Mouse (Mus musculus): ENCODE data around the gene Slc50a1.

The Slc50a1 gene

DNA sequence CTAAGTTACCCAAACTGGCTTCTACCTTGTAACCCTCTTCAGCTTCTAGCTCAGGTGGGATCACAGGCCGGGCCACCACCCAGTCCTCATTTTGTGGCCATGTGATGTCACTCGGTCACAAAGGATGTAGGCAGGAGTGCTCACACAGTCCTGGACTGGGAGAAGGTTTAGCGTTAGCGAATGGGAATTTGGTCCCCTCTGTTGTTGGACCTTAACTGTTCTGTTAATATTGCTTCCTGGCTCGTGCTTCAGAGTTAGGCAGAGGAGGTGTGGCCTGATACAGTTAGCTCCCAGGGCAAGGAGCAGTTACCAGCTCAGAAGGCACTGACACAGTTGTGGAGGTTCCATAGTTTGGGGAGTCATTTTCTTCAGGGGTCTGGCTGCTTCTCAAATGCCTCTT, 23.8 kb upstream of the Slc50a1 start:
- no peak for DNase-seq (ENCODE audit: low spot score in 2 of 2)

DNA sequence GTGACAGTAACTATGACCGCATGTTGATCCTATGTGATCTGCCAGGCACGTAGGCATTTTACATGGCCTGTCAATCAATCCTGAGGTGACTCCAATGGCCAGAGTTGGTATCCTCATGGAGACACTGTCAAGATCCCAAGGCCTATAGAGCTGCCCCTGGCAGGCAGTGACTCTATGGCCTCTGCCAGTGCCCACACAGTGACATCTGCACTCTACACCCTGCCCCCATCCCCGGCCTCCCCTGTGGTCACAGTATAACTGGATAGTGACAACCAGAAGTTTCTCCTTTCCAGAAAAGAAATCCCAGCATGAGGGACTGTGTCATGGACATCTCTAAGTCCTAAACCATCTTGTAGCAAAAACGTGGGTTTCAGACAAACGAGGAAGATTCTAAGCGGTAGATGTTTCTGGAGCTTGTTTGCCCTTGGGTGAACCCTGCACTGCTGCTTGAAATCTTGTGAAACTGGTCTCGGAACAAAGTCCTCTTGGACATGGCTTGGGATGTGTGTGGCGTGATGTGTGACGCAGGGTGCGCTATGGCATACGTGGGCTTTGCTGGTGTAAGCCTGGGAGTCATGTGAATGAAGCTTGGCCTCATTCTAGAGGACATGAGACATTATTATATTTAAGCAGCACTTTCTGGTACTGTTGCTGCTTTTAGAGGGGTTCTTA, 23.0 kb upstream of the Slc50a1 start:
- no peak for DNase-seq (ENCODE audit: low spot score in 2 of 2)

DNA sequence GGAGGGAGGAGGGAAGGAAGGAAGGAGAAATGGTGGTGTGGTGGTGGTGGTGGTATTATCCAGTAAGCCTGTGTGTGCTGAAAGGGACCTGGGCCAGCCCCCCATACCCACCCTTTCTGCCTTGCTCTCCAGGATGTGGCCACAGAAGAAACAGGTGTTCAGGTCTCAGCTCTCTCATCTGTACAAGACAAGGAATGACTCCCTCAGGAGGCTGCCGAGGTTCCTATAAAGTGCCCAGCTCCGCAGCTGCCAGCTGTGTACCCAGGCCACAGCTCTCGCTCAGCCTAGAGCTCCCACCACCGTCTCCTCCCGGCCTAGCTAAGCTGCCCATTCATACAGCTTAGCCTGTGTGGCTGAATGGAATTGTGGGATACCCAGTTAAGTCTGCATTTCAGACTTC, 21.9 kb upstream of the Slc50a1 start:
- DNase-seq (ENCODE audit: low spot score in 2 of 2), result no peak

DNA sequence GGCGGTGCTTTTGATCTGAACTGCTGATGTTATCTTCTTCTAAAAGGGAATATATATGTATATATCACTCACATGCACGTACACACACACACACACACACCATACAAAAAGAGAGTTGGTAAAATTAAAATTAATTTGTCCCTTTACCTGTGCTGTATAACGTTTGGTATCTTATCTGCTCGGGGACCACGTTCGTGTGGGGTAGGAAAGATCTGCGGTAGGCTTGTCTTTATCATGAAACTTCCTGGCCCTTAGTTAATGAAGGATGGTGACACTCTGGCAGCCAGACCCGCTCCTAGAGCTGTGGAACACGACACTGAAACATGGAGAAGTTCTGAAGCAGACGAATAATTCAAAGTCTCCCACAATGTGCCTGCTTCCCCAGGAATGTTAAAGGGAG, 21.5 kb upstream of the Slc50a1 start:
- DNase-seq (ENCODE audit: low spot score in 2 of 2), result no peak

DNA sequence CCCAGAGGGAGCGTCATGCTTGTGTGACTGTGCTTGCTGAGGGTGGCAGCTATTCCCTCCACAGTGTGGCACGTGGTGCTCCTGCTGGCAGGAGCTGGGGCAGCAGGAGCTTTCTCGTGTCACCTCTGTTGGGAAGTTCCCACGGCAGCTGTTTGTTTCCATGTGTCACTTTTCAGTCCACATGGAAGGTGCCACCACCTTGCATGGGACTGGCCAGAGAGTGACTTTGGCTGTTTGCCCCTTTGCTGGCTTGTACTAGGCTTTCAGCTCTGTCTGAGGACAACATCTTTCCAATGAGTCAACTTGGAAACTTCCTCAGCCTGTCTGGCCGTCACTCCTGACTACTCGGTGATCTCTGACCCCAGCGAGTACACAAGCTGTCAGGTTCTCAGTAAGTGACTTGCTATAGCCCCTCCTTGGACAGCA, 18.1 kb upstream of the Slc50a1 start:
- no peak for DNase-seq (ENCODE audit: low spot score in 2 of 2)

DNA sequence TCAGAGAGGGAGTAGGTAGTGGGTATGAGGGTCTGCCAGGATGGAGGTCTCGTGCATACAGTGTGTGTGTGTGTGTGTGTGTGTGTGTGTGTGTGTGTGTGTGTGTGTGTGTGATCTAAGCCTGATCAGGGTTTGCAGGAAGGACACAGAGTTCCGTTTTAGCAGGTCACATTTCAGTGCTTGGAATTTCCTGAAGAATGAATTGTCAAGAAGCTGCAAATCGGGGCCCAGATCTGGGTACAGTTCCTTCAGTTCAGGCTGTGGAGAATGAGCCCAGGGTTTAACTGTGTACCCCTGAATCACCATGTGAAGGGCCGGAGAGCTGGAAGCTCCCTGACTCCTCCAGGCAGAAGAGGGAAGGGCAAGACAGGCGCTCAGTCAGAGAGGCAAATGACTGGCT, 16.9 kb upstream of the Slc50a1 start:
- no peak for DNase-seq (ENCODE audit: low spot score in 2 of 2)

DNA sequence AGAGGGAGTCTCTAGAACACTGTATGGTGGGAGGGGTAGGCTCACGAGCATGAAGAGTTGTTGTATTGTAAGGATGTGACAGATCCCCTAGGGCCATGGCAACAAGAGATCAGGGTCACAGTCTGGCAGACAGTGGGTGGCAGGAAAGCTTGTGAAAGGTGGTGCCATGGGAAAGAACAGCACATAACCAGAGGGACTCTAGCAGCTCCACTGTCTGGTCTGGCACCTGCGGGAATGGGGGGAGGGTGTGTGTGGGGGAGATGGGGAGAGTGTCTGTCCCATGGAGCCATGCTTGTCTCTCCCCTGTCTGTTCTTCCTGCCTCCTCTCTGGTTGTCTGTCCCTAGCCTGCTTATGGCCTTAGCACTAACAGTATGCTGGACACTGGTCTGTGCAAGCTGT, 15.2 kb upstream of the Slc50a1 start:
- no peak for DNase-seq (ENCODE audit: low spot score in 2 of 2)

DNA sequence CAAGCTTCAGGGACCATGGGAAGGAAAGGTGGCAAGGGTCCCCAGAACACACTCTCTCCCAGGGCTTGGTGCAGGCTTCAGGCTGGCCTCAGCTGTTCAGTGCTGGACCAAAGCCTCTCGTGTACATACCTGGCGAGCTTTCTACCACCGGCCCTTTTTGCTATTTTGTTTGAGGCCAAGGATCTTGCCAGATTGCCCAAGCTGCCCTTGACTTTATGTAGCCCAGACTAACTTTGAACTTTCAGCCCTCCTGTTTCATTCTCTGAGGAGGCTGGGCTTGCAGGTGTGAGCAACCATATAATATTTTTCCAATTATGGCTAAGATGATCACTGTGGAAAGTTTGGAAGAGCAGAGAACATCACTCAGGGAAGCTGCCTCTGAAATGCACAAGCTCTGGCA, 13.9 kb upstream of the Slc50a1 start:
- DNase-seq (ENCODE audit: low spot score in 2 of 2), result no peak

DNA sequence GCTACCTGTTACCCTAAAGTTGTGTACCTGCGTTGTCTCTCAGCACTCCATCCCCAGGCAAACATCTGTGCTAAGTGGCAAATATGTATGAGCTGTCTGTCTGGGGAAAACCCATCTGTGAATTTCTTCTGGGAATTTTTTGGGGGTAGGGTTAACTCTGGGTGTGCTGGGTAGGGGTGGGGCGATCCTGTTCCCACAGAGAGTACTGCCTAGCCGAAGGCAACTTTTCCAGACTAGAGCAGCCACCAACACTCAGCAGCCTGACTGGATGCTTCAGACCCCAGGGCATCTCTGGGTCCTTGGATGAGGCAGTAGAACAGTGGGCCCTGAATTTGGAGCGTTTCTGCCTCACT, 11.9 kb upstream of the Slc50a1 start:
- DNase-seq (ENCODE audit: low spot score in 2 of 2), result no peak

DNA sequence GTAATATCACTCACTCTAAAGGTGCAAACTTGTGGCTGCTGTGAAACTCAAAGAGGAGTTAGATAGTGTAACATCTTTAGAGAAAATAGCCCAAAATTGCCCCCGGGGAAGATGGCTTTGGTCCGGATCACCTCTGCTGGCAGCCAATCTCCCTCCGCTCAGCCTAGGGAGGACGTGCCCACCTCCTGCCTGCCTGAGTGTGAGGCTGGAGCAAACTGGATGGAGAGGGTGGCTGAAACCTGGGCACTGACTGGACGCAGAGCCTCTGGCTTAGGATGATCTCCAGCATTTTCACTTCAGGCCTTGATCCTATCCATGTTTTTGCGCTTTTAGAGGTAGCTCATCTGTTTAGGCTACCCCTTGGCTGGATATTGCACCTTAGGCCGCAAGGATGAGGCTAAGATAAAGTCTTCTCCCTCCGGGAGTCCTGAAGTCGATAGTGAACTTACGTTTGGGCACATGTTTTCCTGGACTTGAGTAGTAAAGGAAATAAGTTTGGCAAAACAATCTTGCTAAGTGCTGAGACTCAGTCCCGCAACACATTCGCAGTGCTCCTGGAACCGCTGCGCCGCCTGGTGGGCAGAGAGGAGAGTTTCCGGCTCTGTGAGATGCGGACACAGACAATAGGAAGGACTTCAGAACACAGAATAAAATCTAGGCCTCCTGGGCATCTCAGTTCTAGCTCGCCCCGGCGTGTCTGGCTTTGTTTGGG, 11.4 kb upstream of the Slc50a1 start:
- peak; percentile 84 to 90 for DNase-seq (ENCODE audit: low spot score in 2 of 2)

DNA sequence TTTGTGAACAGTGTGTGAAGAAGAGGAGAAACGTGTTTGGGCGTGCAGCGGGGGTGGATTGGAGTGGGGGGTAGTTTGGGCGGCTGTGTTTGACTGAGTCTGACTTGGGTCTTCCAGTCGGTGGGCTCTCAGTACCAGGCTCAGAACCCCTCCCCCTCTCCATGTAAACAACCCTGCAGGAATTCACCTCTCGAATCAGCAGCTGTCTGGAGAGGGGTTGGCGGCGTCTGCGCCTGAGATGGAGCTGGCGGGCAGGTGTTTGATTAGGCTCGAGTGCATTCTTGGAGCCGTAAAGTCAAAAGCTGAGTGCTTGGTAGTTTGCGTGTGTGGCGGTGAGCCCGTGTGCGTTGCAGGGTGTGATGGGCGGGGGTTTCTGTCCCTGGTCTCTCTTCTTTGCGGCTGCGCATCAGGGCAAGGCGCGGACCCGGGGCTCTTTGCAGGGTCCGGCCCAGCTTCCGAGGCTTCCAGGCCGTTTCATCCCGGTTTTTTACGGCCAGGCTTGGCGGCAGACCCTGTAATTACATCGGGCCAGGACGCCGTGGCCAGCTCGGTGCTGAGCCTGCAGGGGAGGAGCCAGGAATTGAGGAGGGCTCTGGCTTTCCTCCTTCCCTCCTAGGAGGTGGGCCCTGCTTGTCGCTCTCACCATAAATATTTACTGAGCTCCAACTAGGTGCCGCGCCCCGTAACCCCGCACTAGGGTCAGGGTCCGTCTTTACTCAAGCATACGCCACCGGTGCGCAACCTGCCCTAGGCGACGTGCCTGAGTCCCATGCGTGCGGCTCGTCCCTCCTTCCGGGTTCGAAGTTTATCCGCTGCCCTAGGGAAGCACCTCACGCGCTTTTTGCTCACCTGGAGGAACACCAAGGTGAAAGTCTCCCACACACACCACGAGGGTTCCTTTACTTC, 10.5 kb upstream of the Slc50a1 start, which contains the start of gene Efna1:
Efna1 (minus strand) TSS at position 537 of the 906 bp plus-strand sequence.
- DNase-seq (ENCODE audit: low spot score in 2 of 2), result peak; percentile 52 to 58

DNA sequence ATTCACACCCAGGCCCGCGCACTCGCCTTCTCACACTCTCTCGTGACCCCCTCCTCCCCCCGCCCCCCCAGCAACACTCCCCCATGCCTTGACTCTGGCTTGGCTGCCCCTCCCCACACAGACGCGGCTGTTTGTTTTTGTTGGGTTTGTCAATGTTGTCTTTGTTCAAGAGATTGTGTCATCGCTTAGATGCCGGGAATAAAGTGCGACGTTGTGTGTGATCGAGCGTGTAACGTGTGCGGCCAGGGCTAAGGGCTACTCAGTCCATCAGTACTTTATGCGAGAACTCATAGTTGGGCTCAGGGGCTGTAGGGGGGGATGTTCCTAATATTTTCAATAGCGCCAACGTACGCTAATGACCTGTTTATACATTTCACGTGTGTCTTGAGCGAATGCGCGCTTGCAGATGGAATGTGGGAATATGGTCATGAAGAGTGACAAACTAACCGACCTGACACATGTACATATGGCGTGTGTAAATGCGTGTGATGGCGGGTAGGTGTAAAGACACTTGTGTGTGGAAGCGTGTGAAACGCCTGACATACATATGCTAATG, 9.8 kb upstream of the Slc50a1 start:
- DNase-seq (ENCODE audit: low spot score in 2 of 2), result no peak

DNA sequence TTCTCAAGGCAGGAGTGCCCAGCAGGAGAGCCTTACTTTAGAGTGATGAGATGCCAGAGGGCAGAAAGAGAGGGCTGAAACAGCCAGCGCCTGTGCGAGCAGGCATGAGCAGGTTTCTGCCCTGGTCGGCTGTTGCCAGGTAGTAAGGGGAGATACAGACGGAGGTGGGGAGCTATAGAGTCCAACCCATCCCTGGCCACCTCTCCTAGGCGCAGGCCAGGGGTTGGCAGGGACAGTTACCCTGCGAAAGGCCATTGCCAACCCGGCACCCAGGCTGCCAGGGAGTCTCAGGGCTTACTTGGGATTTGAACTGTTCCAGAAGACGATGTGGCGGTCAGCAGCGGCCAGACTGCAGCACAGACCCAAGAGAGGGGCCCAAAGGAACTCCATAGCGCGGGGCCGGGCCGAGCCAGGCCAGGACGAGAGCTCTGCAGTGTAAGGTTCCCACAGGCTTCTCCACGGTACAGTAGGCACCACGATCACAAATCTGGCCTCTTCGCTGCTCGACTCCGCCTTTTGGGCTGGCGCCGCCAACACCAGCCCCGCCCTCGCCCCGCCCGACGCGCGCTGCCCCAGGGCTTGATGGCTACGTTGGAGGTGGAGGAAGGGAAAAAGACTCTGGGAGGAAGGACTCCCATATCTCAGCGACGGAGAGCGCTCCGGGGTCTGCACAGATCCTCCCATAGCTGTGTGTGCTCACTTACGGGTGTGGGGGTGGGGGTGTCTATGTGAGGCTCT, 9.0 kb upstream of the Slc50a1 start:
- DNase-seq (ENCODE audit: low spot score in 2 of 2), result peak; percentile 76 to 81

DNA sequence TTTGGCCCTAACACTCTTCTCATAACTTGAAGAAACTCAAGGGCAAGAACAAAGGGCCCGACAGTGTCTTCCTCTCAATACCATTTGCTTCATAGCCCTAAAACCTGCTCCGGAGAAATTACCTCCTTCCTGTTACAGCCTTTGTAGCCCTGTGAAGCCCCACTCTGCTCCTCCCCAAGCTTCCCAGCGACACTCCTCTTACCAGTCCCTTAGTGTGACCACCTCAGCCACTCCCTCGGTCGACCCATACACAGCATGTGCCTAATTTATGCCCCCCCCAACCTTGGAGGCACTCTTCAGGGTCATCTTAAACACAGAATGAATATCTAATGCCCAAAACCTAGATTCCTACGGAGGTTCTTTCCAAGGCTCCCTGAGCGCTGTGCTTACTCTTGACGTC, 8.3 kb upstream of the Slc50a1 start:
- no peak for DNase-seq (ENCODE audit: low spot score in 2 of 2)

DNA sequence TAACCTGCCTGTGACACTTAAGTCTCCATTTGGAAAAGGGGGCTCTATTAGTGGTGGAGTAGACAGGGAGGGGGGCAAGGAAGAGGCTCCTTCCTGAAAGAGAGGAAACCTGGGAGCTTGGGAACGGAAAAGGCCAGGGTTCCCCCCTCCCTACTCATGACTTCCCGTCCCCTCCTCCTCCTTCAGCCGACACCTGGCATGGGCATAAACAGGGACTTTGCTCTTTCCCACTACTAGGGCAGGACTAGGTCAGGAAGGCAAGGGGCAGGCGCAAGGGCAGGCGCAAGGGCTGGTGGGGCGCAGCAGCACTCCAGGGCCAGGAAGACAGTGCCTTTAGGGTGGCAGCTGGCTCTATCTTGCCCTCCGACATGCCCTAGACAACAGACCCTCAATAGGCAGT, 7.7 kb upstream of the Slc50a1 start:
- DNase-seq (ENCODE audit: low spot score in 2 of 2), result no peak

DNA sequence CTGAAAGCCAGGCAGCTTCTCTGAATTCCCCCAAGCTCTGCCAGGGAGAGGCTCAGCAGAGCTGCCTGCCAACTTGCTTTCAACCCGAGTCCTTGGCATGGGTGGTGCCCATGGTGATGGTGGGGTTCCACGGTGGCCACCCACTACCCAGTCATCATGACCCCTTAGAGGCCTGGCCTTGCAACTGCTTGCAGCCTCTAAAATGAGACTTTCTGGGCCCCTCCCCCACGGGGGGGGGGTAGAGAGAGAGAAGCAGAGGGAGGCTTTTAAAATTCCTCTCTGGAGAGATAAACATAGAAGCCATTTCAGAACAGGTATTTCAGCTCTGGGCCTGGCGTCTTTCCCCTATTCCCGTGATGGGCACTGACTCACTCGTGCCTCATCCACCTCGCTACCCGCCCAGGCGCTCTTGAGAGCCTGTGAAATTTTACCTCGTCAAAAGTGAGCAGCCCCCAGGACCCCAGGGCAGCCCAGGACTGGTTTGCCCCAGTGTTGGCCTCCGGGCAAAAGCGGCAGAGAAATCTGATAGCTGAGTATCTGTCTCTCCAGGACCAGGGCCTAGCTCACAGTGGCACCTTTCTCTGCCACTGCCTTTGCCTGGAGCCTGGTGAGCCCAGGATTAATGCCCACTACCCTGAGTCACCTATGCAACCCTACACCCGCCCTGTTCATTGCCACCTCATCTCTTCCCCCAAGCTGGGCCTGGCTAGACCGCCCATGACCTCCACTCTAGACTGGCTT, 7.1 kb upstream of the Slc50a1 start:
- no peak for DNase-seq (ENCODE audit: low spot score in 2 of 2)

DNA sequence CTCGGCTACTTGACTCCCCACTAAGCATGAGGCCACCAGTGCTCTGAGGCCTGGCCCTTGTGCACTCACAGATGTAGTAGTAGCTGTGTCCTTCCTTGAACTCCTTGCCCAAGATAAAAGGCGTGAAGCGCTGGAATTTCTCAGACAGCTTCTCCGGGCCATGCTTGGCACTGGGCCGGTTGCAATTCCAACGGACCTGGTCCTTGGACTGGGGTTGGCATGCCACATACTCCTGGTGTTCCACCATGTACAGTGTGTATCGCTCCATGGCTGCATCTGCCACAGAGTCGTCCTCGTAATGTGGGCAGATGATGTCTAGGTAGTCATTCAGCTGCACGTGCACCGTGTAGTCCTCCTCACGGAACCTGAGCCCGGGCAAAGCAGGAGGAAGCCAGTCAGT, 5.7 kb upstream of the Slc50a1 start:
- DNase-seq (ENCODE audit: low spot score in 2 of 2), result no peak

DNA sequence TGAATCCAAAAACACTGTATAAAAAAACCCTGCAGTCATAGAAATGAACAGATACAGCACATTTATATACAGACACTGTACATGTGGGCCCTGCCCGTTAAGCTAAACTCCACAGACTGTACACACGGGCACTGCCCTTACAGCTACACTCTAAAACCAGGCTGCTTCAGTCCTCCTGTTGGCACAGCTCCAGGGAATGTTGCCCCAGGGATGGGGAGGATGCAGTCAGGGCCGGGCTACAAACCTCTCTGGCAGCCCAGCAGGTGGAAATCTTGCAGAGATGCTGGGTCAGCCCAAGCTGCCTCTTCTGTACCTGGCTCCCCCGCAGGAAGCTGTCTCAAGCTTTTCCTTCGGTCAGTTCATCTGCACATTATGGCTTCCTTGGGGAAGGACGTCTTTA, 1.4 kb upstream of the Slc50a1 start:
- DNase-seq (ENCODE audit: low spot score in 2 of 2), result no peak

DNA sequence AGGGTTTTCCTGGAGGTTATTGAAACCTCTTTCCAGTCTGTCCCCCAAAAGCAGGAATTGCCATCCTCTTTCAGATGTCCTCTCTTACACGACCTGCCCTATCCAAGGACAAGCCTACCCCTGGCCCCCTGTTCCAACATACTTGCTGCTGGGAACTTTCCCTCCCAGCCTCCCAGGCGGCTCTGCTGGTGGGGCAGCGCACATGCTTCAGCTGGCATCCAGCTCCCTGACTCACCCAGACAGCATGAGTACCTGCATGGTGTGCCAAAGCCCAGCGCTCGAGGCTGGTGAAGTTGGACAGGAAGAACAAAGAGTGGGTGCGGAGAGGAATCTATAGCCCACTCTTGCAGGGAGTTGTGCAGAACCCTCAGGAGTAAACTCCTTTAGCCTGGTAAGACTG, 521 bp upstream of the Slc50a1 start:
- peak; percentile 60 to 62 for DNase-seq (ENCODE audit: low spot score in 2 of 2)

DNA sequence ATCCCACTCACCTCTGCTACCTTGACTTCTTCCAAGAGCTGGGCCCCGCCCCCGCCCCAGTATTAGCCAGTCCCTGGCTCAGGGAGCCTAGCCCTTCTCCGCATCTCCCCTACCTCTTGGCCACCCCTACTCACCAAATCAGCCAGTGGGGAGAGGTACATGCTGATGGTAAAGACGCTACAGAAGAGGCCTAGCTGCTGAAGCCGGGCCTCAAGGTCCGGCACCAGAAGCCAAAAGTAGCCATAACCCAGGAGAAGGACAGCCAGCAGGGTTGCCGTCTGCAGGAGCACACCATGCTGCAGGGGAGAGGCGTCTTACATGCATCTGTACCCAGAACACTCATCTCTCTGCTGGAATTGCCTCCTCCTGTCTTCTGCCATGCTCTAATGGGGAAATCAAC, 1.5 kb downstream of the Slc50a1 start:
- no peak for DNase-seq (ENCODE audit: low spot score in 2 of 2)

DNA sequence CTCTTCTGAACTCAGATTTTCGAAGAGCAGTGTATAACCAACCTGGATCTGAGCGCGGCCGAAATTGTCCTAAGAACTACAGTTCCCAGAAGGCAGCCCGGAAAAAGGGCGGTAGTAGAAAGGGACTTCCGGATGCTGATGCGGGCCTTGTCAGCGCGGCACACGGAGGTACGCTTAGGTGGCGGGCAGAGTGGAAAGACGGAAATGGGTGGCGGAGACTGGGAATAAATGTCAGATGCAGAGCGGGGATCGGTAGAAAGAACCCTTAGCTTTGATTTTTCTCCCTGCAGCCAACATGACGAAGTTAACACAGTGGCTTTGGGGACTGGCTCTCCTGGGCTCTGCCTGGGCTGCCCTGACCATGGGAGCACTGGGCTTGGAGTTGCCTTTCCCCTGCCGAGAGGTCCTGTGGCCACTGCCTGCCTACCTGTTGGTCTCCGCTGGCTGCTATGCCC, 3.9 kb downstream of the Slc50a1 start:
- DNase-seq (ENCODE audit: low spot score in 2 of 2), result peak; percentile 90 to 92

All from right cerebral cortex, postnatal 10 days (tissue).